Mouse (Mus musculus) lung, embryonic 16.5 days (tissue): ENCODE data around the gene Akap2. TPM values are rescaled to one million over a fixed set of nuclear protein-coding genes. Genes with fewer than 3 reads are reported as not detected.

ENCODE experiments used
- ATAC-seq: fragments of 200-750 bp; cut with Nextera tagmentation; 2 replicates; pipeline ENCODE4 v1.8.0; 2017; ENCODE audit warnings: low read depth, mild to moderate bottlenecking, moderate library complexity
- H3K27ac ChIP-seq: fragments of 300-500 bp; sonication (generic); 2 replicates; pipeline ENCODE4 v1.5.1; 2014; ENCODE audit warnings: mild to moderate bottlenecking, control low read depth, low read length
- H3K27me3 ChIP-seq: fragments of 300-500 bp; sonication (generic); 2 replicates; pipeline ENCODE4 v1.6.1; 2014; ENCODE audit warnings: low read depth, low read length, mixed read lengths; ENCODE audit not compliant: control insufficient read depth, insufficient read depth
- H3K36me3 ChIP-seq: fragments of 300-500 bp; sonication (generic); 2 replicates; pipeline ENCODE4 v1.6.1; 2014; ENCODE audit warnings: low read length; ENCODE audit not compliant: control insufficient read depth, insufficient read depth
- H3K4me1 ChIP-seq: fragments of 300-500 bp; sonication (generic); replicated peaks from 2 replicates; pipeline ENCODE4 v1.6.1; 2014; ENCODE audit warnings: low read length, mixed read lengths; ENCODE audit not compliant: control insufficient read depth, insufficient read depth
- H3K4me2 ChIP-seq: fragments of 300-500 bp; sonication (generic); 2 replicates; pipeline ENCODE4 v1.6.1; 2014; ENCODE audit warnings: low read depth, low read length, control low read depth
- H3K4me3 ChIP-seq: fragments of 300-500 bp; sonication (generic); 2 replicates; pipeline ENCODE4 v1.5.1; 2014; ENCODE audit warnings: mild to moderate bottlenecking, low read length, control low read depth
- H3K9ac ChIP-seq: fragments of 300-500 bp; sonication (generic); 2 replicates; pipeline ENCODE4 v1.6.1; 2014; ENCODE audit warnings: low read length, control low read depth
- H3K9me3 ChIP-seq: fragments of 300-500 bp; sonication (generic); 2 replicates; pipeline ENCODE4 v1.6.1; 2016; ENCODE audit warnings: low read length; ENCODE audit not compliant: control insufficient read depth
- WGBS: fragments of 180-500 bp; shearing (Covaris S2); extraction: QIAGEN DNeasy Blood & Tissue Kit; methylation state at CpG from one replicate; pipeline ENCODE4 v1.1.7; 2014; 5-methylcytosine and 5-hydroxymethylcytosine counted together
- polyA plus RNA-seq: library from polyadenylated mRNA; unstranded; fragments of >200 nt; fragmentation: Nextera tagmentation; extraction: Ambion mirVana; gene quantifications from 2 replicates; pipeline ENCODE4 v1.2.1, GENCODE M21; 2015

Akap2 gene
- polyA plus RNA-seq, 1 experiment from 2014 or later, result 44.4 TPM

- no peak overlapping the region for H3K9ac ChIP-seq
- H3K9me3 ChIP-seq, result no peaks in the 10 kb centered on the region
- H3K4me2 ChIP-seq, result no peak overlapping the region
- no peak for ATAC-seq
- no peaks in the 10 kb centered on the region for H3K4me1 ChIP-seq
- no peak overlapping the region for H3K27ac ChIP-seq
- no peaks in the 10 kb centered on the region for H3K27me3 ChIP-seq
- WGBS, result 77% methylated on average over 5 of the region's 5 CpGs
- H3K36me3 ChIP-seq, result 0 out of 2 replicates have a peak, but pooled peaks cover 5% of the 10 kb centered on the region
- no peak overlapping the region for H3K4me3 ChIP-seq
Observed at GRCm38 (mm10) chr4:57694356-57695136, 22.9 kb upstream of the Akap2 start.

GRCm38 (mm10) chr4:57696955-57697354, 20.5 kb upstream of the Akap2 start:
- Histone ChIP-seq H3K4me2 (no peak overlapping the region), H3K9me3 (no peaks in the 10 kb centered on the region), H3K4me3 (no peak overlapping the region), H3K27ac (no peak overlapping the region), H3K9ac (no peak overlapping the region), H3K27me3 (no peaks in the 10 kb centered on the region), H3K4me1 (no peaks in the 10 kb centered on the region), H3K36me3 (0 out of 2 replicates have a peak, but pooled peaks cover 1% of the 10 kb centered on the region)
- WGBS, result 93% methylated on average over 11 of the region's 11 CpGs
- no peak for ATAC-seq

GRCm38 (mm10) chr4:57697918-57698611, 19.4 kb upstream of the Akap2 start:
- Histone ChIP-seq H3K4me2 (no peak overlapping the region), H3K36me3 (no peaks in the 10 kb centered on the region), H3K27ac (no peak overlapping the region), H3K9ac (no peak overlapping the region), H3K4me1 (no peaks in the 10 kb centered on the region), H3K9me3 (no peaks in the 10 kb centered on the region), H3K4me3 (no peak overlapping the region), H3K27me3 (no peaks in the 10 kb centered on the region)
- no peak for ATAC-seq
- 87% methylated on average over 12 of the region's 12 CpGs for WGBS

GRCm38 (mm10) chr4:57701576-57701975, 15.9 kb upstream of the Akap2 start:
- no peaks in the 10 kb centered on the region for H3K4me1 ChIP-seq
- WGBS, result 63% methylated on average over 5 of the region's 5 CpGs
- H3K9ac ChIP-seq, result no peak overlapping the region
- H3K36me3 ChIP-seq, result no peaks in the 10 kb centered on the region
- no peak overlapping the region for H3K27ac ChIP-seq
- H3K27me3 ChIP-seq, result no peaks in the 10 kb centered on the region
- no peaks in the 10 kb centered on the region for H3K9me3 ChIP-seq
- H3K4me3 ChIP-seq, result no peak overlapping the region
- H3K4me2 ChIP-seq, result no peak overlapping the region
- no peak for ATAC-seq

- Histone ChIP-seq H3K9me3 (no peaks in the 10 kb centered on the region), H3K27me3 (no peaks in the 10 kb centered on the region), H3K4me2 (no peak overlapping the region), H3K4me1 (no peaks in the 10 kb centered on the region), H3K36me3 (no peaks in the 10 kb centered on the region), H3K4me3 (no peak overlapping the region), H3K27ac (no peak overlapping the region), H3K9ac (no peak overlapping the region)
- no peak for ATAC-seq
- 72% methylated on average over 11 of the region's 11 CpGs for WGBS
Observed at GRCm38 (mm10) chr4:57703574-57704470, 13.6 kb upstream of the Akap2 start.

GRCm38 (mm10) chr4:57704575-57704974, 12.9 kb upstream of the Akap2 start:
- H3K9ac ChIP-seq, result no peak overlapping the region
- H3K4me1 ChIP-seq, result no peaks in the 10 kb centered on the region
- H3K4me3 ChIP-seq, result no peak overlapping the region
- no peak for ATAC-seq
- no peaks in the 10 kb centered on the region for H3K27me3 ChIP-seq
- no peak overlapping the region for H3K4me2 ChIP-seq
- no peaks in the 10 kb centered on the region for H3K36me3 ChIP-seq
- H3K27ac ChIP-seq, result no peak overlapping the region
- no peaks in the 10 kb centered on the region for H3K9me3 ChIP-seq
- WGBS, result 86% methylated on average over 7 of the region's 7 CpGs

- Histone ChIP-seq H3K27ac (no peak overlapping the region), H3K9ac (no peak overlapping the region), H3K27me3 (no peaks in the 10 kb centered on the region), H3K9me3 (no peaks in the 10 kb centered on the region), H3K4me3 (no peak overlapping the region), H3K36me3 (no peaks in the 10 kb centered on the region), H3K4me2 (no peak overlapping the region), H3K4me1 (no peaks in the 10 kb centered on the region)
- ATAC-seq, result no peak
Observed at GRCm38 (mm10) chr4:57715849-57716248, 1.6 kb upstream of the Akap2 start.

- no peaks in the 10 kb centered on the region for H3K27me3 ChIP-seq
- H3K4me1 ChIP-seq, result no peaks in the 10 kb centered on the region
- H3K9me3 ChIP-seq, result no peaks in the 10 kb centered on the region
- no peak overlapping the region for H3K27ac ChIP-seq
- H3K4me3 ChIP-seq, result no peak overlapping the region
- H3K36me3 ChIP-seq, result no peaks in the 10 kb centered on the region
- no peak overlapping the region for H3K9ac ChIP-seq
- no peak overlapping the region for H3K4me2 ChIP-seq
- ATAC-seq, result no peak
- 47% methylated on average over 4 of the region's 4 CpGs for WGBS
Observed at GRCm38 (mm10) chr4:57716735-57717134, 722 bp upstream of the Akap2 start.

GRCm38 (mm10) chr4:57719370-57719769, 1.9 kb downstream of the Akap2 start:
- H3K4me1 ChIP-seq, result no peaks in the 10 kb centered on the region
- H3K9me3 ChIP-seq, result no peaks in the 10 kb centered on the region
- ATAC-seq, result no peak
- H3K27ac ChIP-seq, result no peak overlapping the region
- WGBS, result 97% methylated on average over 1 of the region's 1 CpGs
- H3K4me2 ChIP-seq, result no peak overlapping the region
- no peak overlapping the region for H3K4me3 ChIP-seq
- H3K9ac ChIP-seq, result no peak overlapping the region
- H3K27me3 ChIP-seq, result no peaks in the 10 kb centered on the region
- no peaks in the 10 kb centered on the region for H3K36me3 ChIP-seq
